Mouse (Mus musculus) embryo, embryonic 11 days (tissue): ENCODE data around the gene Ifitm3.
"Not testable (repeated sequence)": the region's sequence is repeated elsewhere in the genome, so short reads cannot be mapped to it uniquely, and the experiment has no call there.

Source experiments
- DNase-seq: peaks from one replicate; pipeline ENCODE4 v3.0.0-alpha.2; 2015

Ifitm3 gene

DNA sequence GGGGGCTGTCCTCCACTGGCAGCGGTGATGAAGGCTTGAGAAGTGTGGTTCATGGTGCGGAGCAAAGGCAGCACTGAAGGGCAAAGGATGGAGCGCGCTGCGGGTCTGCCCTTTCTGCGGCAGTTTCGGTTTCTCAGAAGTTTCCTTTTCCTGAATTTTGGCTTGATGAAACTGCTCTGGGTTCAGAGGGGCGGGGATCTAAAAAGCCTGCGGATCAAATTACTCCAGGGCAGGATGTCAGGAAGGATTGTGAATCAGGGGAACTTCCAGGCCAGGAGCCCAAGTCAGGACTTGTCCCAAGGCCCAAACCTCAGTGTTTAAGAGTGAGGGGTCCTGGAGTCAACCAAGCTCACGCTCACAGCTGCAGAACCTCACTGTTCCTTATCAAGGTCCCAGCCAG is at the start of gene Ifitm3:
Ifitm3 (minus strand) TSS at position 178 of the 400 bp plus-strand sequence.
- DNase-seq: peak; percentile 73

DNA sequence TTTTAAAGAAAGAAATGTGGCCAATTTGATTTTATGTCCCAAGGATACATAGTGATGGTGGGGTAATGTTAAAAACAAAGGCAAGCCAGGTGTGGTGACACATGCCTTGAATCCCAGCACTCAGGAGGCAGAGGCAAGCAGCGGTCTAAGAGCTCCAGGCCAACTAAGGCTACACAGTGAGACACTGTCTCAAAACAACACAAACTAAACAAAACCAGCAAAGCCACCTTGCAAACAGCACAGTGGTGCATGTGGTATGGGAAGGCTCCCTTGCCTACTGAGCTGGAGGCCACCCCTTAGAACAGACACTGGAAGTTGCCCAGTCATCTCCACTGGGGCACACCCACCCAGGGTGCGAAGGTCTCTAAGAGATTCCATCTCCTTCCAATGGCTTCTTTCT is 49.4 kb upstream of the Ifitm3 start:
- no peak for DNase-seq

DNA sequence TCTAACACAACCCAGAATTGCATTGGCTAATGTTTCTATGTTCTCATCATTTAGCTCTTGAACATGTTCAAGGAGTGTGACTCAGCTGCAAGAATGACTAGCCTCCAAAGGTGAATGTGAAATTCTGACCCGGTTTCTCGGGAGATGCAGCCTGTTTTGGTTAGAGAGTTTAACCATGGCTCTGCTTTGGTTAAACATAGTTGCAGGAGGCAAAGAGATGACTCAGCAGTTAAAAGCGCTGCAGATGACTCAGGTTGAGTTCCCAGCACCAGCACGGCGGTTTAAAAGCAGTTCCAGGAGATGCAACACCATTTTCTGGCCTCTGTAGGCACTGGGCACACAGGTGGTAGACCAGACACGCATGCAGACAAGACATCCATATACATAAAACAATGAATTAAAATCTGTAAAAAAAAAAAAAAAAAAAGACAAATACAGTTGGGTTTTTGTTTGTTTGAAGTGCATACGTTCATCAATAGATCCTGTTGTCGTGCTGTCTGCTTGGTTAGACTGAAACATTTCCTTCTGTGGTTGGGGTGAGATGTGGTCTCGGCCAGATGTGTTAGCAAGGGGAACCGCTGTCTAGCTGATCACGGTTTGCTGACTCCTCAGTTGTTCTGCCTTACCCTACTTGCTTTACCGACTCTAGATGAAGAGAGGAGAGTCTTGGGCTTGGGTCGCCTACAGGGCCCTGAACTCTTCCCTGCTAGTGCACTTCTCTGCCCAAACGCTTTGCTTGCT is 48.2 kb upstream of the Ifitm3 start:
- no peak for DNase-seq

DNA sequence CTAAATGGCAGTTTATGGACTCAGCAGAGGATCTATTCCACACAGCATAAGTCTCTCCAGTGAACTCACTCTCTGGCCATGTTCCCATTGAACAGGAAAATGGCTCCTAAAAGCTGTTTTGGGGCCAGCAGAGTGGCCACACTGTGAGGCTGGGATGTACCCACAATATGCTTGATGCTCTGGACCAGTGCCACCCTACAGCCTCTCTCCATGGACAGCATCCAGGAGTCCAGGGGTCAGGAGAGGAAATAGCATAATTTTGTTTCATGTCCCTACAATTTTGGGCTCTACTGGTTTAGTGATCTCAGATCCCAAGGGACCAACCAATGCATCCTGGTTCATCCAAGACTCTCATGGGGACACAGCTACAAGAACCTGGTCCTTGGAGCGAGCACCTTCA is 47.0 kb upstream of the Ifitm3 start:
- no peak for DNase-seq

DNA sequence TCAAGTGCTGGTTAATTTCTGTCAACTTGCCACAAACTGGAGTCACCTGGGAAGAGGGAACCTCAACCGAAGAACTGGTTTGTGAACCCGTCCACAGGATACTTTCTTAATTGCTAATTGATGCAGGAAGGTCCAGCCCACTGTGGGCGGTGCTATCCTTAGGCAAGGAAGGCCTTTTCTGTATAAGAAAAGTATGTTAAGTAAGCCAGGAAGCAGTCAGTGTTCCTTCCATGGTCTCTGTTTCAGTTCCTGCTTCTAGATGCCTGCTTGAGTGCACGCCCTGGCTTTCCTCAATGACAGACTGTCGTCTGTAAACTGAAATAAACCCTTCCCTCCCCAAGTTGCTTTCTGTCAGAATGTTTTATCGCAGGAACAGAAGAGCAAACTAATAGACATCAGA is 46.4 kb upstream of the Ifitm3 start:
- no peak for DNase-seq

DNA sequence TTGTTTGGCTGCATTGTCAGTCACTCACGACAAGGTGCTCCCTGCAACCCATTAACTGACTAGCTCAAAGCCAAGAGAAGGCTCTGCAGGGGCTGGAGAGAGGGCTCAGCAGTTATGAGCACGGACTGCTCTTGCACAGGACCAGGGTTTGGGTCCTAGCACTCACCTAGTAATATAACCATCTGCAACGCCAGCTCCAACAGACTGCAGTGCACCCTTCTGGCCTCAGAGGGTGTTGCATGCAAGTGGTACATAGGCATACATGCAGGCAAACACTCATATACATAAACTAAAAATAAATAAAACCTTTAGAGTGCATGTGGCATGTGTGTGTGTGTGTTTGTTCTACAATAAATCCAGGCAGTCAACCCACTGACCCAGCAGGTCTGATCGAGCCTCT is 45.2 kb upstream of the Ifitm3 start:
- DNase-seq: no peak

DNA sequence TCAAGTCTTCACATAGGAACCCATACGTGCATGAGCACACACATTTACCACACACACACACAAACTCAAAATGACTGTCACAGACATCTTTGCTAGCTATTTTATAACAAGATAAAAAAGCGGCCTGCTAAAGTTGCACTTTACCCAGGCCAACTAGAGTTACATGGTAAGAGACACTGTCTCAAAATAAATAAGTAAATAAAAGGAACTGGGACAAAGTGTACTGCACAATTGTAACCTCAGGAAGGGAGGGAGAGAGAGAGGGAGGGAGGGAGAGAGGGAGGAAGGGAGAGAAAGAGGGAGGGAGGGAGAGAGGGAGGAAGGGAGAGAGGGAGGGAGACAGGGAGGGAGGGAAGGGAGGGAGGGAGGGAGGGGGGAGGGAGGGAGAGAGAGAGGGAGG is 41.9 kb upstream of the Ifitm3 start:
- DNase-seq: no peak

DNA sequence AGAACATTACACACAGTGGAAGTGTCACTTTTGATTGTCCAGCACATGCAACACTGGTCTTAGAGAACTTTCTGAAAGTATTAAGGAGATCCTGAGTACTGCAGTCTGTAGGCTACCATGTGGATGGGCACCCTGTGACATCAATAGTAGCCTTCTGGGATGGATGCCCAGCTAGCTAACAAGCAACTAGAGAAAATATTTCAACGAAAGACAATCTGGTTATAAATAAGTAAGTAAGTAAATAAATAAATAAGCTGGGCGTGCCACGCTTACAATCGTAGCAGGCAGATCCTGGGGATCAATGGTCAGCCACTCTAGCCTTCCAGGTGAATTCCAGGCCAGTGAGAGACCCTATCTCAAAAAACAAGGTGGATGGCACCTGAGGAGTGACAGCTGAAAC is 41.4 kb upstream of the Ifitm3 start:
- DNase-seq: no peak

DNA sequence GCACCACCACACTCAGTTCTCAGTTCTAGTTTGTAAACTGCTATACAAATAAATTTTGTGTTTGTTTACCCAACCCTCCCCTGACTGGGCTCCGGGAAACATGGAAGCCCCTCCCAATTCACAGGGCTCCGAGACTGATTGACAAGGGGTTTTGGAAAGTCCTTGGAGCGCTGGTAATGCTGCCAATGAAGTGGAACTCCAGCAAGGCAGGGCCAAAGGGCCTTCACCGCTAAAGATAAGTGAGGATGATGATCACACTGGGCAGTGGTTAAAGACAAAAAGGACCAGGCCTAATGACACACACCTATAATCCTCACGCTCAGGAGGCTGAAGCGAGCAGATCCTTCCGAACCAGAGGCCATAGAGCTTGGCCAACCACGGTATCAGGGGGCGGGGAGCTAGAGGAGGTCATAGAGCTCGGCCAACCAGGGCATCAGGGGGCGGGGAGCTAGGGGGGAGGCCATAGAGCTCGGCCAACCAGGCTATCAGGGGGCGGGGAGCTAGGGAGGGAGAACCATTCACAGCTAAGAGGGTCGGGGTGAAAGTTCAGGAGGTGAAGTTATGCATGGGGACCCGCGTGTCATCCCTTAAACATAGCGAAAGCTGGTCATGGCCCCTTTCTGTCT is 40.6 kb upstream of the Ifitm3 start:
- no peak for DNase-seq

DNA sequence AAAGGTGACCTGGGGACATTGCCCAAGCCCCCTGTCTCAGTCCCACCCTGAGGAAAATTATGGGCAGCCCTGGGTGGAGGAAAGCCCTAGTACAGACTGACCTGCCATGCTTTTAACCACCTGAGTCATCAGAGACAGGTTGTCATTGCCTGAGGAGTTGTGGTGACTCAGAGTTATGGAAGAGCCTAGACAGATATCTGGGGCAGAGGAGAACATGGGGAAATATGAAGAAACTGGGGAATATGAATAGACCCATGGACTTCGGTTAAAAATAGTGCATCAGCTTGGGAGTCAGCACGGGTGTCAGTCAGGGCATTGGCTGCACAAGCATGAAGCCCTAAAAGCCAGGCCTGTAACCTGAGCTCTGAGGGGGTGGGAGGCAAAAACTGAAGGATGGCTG is 38.8 kb upstream of the Ifitm3 start:
- no peak for DNase-seq

DNA sequence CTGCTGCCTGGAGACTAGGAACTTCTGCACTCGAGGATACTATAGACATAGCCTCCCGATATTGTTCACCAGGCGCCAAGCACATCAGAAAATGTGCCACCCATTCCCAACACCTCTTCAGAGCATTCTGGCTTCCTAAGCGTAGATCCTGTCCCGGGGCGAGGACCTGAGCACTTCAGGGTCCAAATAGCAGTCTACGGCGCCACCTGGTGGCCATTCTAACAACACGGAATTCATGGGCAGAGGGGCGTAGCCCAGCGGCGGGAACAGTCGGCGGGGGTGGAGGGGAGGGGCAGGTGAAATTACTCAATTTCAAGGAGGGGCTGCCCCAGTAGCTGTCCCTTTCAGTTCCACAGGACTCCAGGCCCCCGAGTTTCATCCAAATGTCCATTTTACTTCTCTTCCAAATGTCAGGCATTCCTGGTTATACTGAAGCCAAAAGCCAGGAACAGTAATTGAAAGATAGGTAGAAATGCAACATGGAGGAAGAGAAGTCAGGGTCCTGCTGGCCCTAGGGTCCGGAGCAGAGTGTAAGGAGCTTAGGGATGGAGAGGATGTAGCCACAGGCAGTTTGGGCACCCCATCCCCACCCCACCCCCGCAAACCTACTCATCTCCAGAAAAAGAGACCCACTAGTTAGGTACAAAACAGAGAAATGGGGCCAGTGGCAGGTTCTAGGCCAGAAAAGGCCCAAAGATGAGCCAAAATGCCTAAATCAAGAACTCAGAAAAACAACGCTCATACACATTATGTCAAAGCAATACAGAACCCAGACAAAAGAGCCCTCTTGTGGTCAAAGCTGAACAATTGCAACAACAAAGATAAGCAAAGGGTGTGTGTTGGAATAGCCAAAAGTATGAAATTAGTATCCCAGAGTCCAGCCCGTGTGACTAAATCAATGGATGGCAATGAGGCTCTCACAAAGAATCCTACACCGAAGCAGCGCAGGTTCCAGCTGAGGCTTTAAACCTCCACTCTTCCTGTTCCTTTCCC is 38.0 kb upstream of the Ifitm3 start:
- DNase-seq: peak; percentile 94

DNA sequence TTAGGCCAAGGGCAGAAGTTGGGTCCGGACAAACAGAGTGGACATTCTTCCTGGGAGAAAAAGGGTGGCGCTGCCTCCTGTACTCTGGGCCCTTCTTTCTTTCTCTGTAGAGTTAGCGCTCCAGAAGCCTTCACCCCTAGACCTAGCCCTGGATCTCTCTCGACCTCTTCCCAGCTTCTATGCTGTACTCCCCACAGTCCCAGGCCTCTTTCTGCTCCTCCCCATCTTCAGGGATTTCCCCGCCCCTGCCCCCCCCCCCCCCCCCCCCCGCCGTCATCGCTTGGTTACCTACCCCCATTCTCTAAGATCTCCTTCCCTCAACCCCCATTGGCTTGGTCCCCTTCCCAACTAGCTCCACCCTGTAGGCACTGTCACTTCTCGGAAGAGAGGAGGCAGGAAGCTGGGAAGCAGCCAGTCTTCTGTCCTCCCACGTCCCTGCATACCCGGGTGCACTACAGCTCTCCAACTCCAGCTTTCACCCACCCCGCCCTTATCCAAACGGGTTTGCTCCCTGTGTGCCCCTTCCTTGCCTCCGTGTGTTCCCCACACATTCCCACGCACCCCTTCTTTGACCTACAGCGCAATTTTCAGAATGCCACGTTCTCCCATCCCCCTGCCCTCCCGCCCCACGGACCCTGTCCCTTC is 37.1 kb upstream of the Ifitm3 start:
- peak; percentile 61 for DNase-seq

DNA sequence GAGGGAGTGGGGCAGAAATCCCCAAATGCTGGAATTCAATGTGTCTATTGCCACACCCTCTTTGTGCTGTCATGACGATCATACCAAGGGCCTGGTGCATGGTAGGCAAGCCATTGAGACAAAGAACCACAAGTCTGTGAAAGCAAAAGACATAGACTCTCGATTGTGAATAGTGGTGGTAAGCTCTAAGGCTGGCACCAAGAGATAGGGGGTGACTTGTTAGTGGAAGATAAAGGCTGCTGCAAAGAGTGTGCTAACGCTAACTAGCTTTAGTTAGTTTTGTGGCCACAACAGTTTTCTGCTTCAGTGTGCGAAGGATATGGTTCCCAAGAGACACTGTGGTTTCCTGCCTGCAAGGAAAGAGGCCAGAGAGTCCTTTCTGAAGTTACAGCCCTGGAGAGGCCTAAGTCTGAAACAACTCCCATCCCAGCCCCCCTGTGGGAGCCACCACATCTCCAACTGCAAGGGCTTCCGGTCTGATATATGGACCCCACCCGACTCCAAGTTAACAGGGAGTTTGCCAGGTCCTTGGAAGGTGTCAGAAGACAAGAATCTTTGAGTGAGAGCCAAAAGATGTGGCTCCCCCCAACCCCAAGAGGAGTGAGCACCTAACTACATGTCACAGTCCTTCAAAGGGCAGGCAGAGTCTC is 36.5 kb upstream of the Ifitm3 start:
- DNase-seq: peak; percentile 17

DNA sequence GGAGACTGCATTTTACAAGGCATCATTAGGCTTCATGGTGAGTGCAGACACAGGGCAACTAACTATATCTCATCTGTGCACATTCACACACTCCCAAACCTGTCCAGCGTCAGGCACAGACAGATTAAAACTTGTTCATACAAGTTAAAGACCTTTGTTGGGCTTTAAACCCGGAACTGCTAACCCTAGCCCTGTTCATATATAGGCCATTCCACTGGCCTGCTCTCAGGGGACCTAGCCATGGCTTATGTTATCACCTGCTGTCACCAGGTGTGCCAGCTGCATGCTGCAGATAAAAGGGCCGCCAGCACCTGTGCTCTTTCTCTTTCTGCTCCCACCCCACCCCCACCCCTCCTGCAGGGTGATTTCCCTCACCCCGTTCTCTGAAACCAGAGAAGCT is 32.0 kb upstream of the Ifitm3 start:
- peak; percentile 15 for DNase-seq

DNA sequence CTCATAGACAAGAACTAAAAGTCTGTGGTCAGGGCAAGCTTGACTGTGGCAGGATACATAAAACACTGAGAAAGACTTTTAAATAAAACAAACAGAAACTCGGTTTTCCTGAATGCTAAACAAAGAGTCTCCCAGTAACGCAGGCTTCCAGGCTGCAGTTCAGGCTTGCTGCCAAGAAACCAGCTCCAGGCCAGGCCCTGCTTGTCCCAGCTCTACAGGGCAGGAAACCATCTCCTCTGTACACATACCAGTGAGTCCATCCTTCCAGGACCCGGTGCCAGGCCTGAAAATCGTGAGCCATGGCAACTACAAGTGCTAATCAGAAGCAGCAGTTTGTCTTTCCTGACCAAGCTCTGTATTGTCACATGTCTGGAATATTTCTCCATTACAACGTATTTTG is 31.1 kb upstream of the Ifitm3 start:
- peak; percentile 37 for DNase-seq

DNA sequence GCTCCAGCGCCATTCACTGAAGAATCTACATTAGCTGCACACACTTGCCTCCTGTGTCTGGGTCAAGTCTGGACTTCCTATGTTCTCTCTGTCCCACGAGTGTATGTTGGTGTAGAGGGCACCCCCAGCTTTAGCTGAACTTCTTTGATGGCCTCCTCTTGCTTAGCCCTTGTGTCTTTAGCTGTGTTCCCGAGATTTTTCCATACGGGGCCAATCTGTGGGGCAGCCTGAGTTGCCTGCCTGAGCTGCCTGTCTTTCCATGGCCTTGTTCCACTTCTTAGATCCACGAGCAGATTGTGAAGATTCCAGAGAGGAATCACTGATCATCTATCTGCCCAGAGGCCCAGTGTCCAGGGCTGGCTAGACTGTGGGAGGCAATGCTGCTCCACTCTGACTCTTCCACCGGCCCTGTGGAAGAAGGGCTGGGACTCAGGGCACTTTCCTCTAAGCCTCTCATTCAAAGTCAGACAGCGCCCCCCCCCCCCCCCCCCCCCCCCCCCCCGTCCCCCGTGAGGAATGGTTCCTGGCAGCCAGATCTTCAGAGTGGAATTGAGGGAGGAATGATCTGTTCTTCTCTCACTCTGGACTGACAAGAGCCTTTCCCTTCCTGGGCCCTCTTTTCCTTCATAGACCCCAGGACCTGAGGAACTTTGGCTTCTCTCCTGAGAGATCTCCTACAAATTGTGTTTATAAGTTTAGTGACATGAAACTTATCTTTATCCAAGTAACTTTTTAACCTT is 30.5 kb upstream of the Ifitm3 start:
- peak; percentile 36 for DNase-seq

DNA sequence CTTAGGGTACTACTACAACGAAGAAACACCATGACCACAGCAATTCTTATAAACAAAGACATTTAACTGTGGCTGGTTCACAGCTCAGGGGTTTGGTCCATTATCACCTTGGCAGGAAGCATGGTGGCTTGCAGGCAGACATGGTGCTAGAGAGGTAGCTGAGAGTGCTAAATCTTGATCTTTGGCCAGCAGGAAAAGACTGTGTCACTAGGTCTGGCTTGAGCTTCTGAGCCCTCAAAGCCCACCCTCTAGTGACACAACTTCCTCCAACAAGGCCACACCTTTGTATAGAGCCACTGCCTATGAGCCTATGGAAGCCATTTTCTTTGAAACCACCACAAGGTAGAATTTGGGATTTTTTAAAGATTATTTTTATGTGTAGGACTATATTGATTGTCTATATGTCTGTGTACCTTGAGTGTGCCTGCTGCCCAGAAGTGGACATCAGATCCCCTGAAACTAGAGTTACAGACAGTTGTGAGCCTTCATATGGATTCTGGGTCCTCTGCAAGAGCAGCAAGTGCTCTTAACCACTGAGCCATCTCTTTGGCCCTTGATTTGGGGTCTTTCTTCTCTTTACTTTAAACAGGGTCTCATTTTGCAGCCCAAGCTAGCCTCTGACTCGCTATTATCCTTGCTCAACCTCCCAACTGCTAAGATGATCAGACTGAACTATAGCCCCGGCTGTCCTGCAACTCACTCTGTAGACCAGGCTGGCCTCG is 29.0 kb upstream of the Ifitm3 start:
- no peak for DNase-seq

DNA sequence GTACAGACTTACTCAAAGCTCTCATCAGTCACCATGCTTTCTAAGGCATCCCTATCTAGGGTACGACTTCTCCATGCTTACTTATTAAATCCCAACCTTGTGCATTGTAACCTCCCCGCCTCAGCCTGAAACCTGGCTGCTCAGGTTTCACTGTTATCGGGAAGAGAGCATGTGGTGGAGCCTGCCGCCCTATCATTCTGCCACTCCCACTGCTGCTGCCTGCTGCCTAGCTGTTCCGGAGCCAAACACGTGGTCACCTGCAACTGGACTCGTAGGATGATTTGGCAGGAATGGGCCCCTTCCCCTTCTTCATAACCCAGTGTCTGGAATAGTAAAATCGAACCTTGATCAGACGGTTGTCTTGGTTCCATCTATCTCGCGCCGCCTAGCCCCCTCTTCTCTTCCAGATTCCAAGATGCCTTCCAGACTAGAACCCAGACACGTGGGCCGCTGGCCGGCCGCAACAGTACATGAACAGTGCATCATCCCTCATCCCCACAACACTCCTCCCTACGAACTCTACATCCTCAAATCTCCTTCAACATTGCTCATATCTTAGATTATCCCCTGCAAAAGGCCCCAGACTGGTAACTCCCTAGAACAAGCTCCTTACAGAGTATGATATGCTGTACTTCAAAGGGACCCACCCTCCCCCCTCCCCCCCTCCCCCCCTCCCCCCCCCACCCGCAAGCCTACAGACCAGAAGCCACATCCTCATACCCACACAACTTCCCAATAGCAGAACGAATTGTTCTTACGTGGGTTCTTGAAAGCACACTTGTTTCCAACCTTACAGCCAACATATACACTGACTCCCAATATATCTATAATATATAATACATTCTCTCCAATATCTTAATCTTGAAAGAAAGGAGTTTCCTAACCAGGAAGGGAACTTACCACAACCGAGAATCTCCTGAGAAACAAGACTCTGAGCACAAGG is 27.8 kb upstream of the Ifitm3 start:
- no peak for DNase-seq

DNA sequence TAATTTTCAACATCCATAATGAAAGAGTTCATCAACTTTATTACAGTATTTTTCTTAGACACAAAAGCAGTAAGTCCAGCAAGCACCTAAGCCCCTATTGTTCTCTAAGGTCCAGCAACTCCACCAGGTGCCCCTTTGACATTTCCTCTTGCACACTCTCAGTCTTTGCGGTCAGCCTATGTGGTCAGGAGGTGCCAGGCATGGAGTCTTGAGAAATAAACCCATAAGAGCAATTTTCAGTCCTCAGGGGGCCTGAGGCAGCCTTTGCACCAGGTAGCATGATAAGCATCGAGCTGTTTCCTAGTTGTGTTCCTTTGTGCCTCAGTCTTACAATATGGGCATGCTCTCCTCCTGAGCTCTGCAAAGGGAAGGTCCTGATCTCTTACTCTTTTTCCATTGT is 26.1 kb upstream of the Ifitm3 start:
- DNase-seq: not testable (repeated sequence)
